Mouse (Mus musculus): Measurements from ENCODE around the gene Chst5. TPM values are rescaled to one million over a fixed set of nuclear protein-coding genes. Genes with fewer than 3 reads are reported as not detected.

Gene Chst5
- polyA plus RNA-seq, 1 experiment = 7.1 TPM

- H3K4me1 ChIP-seq (ENCODE audit: control insufficient read depth, insufficient read depth, low read length) = peaks cover 8% of the 10 kb centered on the region
- no peak for DNase-seq
- TF ChIP-seq CTCF (IDR thresholded peaks at IDR 0.05; ENCODE audit: insufficient read depth, low read length) = no peak
- WGBS = 88% methylated on average over 1 of the region's 1 CpGs
- H3K4me3 ChIP-seq (replicated peaks; ENCODE audit: extremely low read depth, low read depth, low read length) = no peak overlapping the region
These were observed 22.8 kb downstream of the Chst5 start for GRCm38 (mm10) chr8:111887479-111887878.

GRCm38 (mm10) chr8:111883615-111884014 is 26.6 kb downstream of the Chst5 start:
- Histone ChIP-seq H3K4me1 (ENCODE audit: control insufficient read depth, insufficient read depth, low read length) (no peaks in the 10 kb centered on the region), H3K4me3 (replicated peaks; ENCODE audit: extremely low read depth, low read depth, low read length) (no peak overlapping the region)
- WGBS = 67% methylated on average over 4 of the region's 4 CpGs
- DNase-seq = peak; percentile 8
- no peak for TF ChIP-seq POLR2A (IDR thresholded peaks at IDR 0.05; ENCODE audit: borderline replicate concordance, extremely low read depth, low read depth, low read length)

GRCm38 (mm10) chr8:111881591-111881990 is 28.7 kb downstream of the Chst5 start:
- Histone ChIP-seq H3K4me3 (replicated peaks; ENCODE audit: extremely low read depth, low read depth, low read length) (no peak overlapping the region), H3K4me1 (ENCODE audit: control insufficient read depth, insufficient read depth, low read length) (no peaks in the 10 kb centered on the region)
- TF ChIP-seq CTCF (IDR thresholded peaks at IDR 0.05; ENCODE audit: insufficient read depth, low read length) (peak; percentile 95), POLR2A (IDR thresholded peaks at IDR 0.05; ENCODE audit: borderline replicate concordance, extremely low read depth, low read depth, low read length) (no peak)
- DNase-seq = peak; percentile 34
- 0% methylated on average over 2 of the region's 2 CpGs for WGBS

- H3K4me3 ChIP-seq (replicated peaks; ENCODE audit: extremely low read depth, low read depth, low read length) = no peak overlapping the region
- H3K4me1 ChIP-seq (ENCODE audit: control insufficient read depth, insufficient read depth, low read length) = peaks cover 3% of the 10 kb centered on the region; the same call in 1 of the 2 replicates
- WGBS = 65% methylated on average over 9 of the region's 9 CpGs
- DNase-seq = no peak
- TF ChIP-seq CTCF (IDR thresholded peaks at IDR 0.05; ENCODE audit: insufficient read depth, low read length) (no peak), POLR2A (IDR thresholded peaks at IDR 0.05; ENCODE audit: borderline replicate concordance, extremely low read depth, low read depth, low read length) (no peak)
These were observed 32.5 kb downstream of the Chst5 start for GRCm38 (mm10) chr8:111877711-111878110.

- WGBS = under 1% methylated on average over 53 of the region's 53 CpGs
- peak; percentile 97 for DNase-seq
- peak within 1 kb of the TSS; percentile 79 for H3K4me3 ChIP-seq (replicated peaks; ENCODE audit: extremely low read depth, low read depth, low read length)
- TF ChIP-seq CTCF (IDR thresholded peaks at IDR 0.05; ENCODE audit: insufficient read depth, low read length) (peak; percentile 89), POLR2A (IDR thresholded peaks at IDR 0.05; ENCODE audit: borderline replicate concordance, extremely low read depth, low read depth, low read length) (peak; percentile 96)
- H3K4me1 ChIP-seq (ENCODE audit: control insufficient read depth, insufficient read depth, low read length) = peaks cover 3% of the 10 kb centered on the region; the same call in 1 of the 2 replicates
These were observed 33.8 kb downstream of the Chst5 start, which contains the start of gene Tmem170 for GRCm38 (mm10) chr8:111876355-111876948. Tmem170 (minus strand) TSS chr8:111876750.

- TF ChIP-seq CTCF (IDR thresholded peaks at IDR 0.05; ENCODE audit: insufficient read depth, low read length) (no peak), POLR2A (IDR thresholded peaks at IDR 0.05; ENCODE audit: borderline replicate concordance, extremely low read depth, low read depth, low read length) (no peak)
- Histone ChIP-seq H3K4me3 (replicated peaks; ENCODE audit: extremely low read depth, low read depth, low read length) (peak overlapping the region; percentile 79), H3K4me1 (ENCODE audit: control insufficient read depth, insufficient read depth, low read length) (peaks cover 3% of the 10 kb centered on the region; the same call in 1 of the 2 replicates)
- peak; percentile 38 for DNase-seq
- WGBS = 18% methylated on average over 9 of the region's 9 CpGs
These were observed 34.5 kb downstream of the Chst5 start for GRCm38 (mm10) chr8:111875758-111876157.

- TF ChIP-seq POLR2A (IDR thresholded peaks at IDR 0.05; ENCODE audit: borderline replicate concordance, extremely low read depth, low read depth, low read length) (no peak), CTCF (IDR thresholded peaks at IDR 0.05; ENCODE audit: insufficient read depth, low read length) (no peak)
- Histone ChIP-seq H3K4me3 (replicated peaks; ENCODE audit: extremely low read depth, low read depth, low read length) (no peak overlapping the region), H3K4me1 (ENCODE audit: control insufficient read depth, insufficient read depth, low read length) (peaks cover 3% of the 10 kb centered on the region; the same call in 1 of the 2 replicates)
- no peak for DNase-seq
- WGBS = 87% methylated on average over 3 of the region's 3 CpGs
These were observed 39.0 kb downstream of the Chst5 start for GRCm38 (mm10) chr8:111871278-111871677.

GRCm38 (mm10) chr8:111870379-111870778 is 39.9 kb downstream of the Chst5 start:
- Histone ChIP-seq H3K4me1 (ENCODE audit: control insufficient read depth, insufficient read depth, low read length) (no peaks in the 10 kb centered on the region; the same call in 1 of the 2 replicates), H3K4me3 (replicated peaks; ENCODE audit: extremely low read depth, low read depth, low read length) (no peak overlapping the region)
- 79% methylated on average over 3 of the region's 3 CpGs for WGBS
- TF ChIP-seq POLR2A (IDR thresholded peaks at IDR 0.05; ENCODE audit: borderline replicate concordance, extremely low read depth, low read depth, low read length) = no peak
- TF ChIP-seq CTCF (IDR thresholded peaks at IDR 0.05; ENCODE audit: insufficient read depth, low read length) = no peak
- no peak for DNase-seq

GRCm38 (mm10) chr8:111868664-111869063 is 41.6 kb downstream of the Chst5 start:
- TF ChIP-seq POLR2A (IDR thresholded peaks at IDR 0.05; ENCODE audit: borderline replicate concordance, extremely low read depth, low read depth, low read length) = no peak
- TF ChIP-seq CTCF (IDR thresholded peaks at IDR 0.05; ENCODE audit: insufficient read depth, low read length) = no peak

GRCm38 (mm10) chr8:111865857-111866256 is 44.4 kb downstream of the Chst5 start:
- WGBS = 49% methylated on average over 6 of the region's 6 CpGs
- DNase-seq = no peak
- Histone ChIP-seq H3K4me1 (ENCODE audit: control insufficient read depth, insufficient read depth, low read length) (no peaks in the 10 kb centered on the region; the same call in 1 of the 2 replicates), H3K4me3 (replicated peaks; ENCODE audit: extremely low read depth, low read depth, low read length) (no peak overlapping the region)
- TF ChIP-seq CTCF (IDR thresholded peaks at IDR 0.05; ENCODE audit: insufficient read depth, low read length) = no peak
- no peak for TF ChIP-seq POLR2A (IDR thresholded peaks at IDR 0.05; ENCODE audit: borderline replicate concordance, extremely low read depth, low read depth, low read length)

More at GRCm38 (mm10) chr8:111868664-111869063, 41.6 kb downstream of the Chst5 start:
- Histone ChIP-seq H3K4me3 (replicated peaks; ENCODE audit: extremely low read depth, low read depth, low read length) (no peak overlapping the region), H3K4me1 (ENCODE audit: control insufficient read depth, insufficient read depth, low read length) (no peaks in the 10 kb centered on the region; the same call in 1 of the 2 replicates)
- DNase-seq = no peak
- 45% methylated on average over 2 of the region's 2 CpGs for WGBS
